In genomic region chr13:57637080-57637572, GRCm38 (mm10) we compare ENCODE assay signal across 16 mouse cellular contexts.
DNase-seq lines count a peak whose midpoint lies in the region; ATAC-seq and TF ChIP-seq lines count a peak whose summit lies in the region.
"Had no signal": no experiment of that assay in that cellular context is flagged by ENCODE, and none has a peak within 500 bp of the region (broad histone marks: within the 10 kb centered on the region; RNA-seq: fewer than 3 reads in every experiment).

No protein-coding gene starts in this region.

- no peak overlapping the region for H3K4me3 ChIP-seq in midbrain, embryonic 13.5 days (replicated peaks)
- no peak overlapping the region for H3K4me3 ChIP-seq in midbrain, embryonic 16.5 days (ENCODE audit: low read depth, low read length)
- H3K4me3 ChIP-seq in lung, adult 2 months (replicated peaks; ENCODE audit: extremely low read depth, low read depth, low read length), result no peak overlapping the region
- H3K4me3 ChIP-seq: liver, embryonic 12.5 days; stomach, embryonic 15.5 days had no signal

- peaks cover 27% of the 10 kb centered on the region for H3K4me1 ChIP-seq in midbrain, embryonic 13.5 days (replicated peaks)
- H3K4me1 ChIP-seq in midbrain, embryonic 16.5 days (ENCODE audit: control insufficient read depth, insufficient read depth, low read length), result peaks cover 3% of the 10 kb centered on the region; the same call in 1 of the 2 replicates
- no peaks in the 10 kb centered on the region for H3K4me1 ChIP-seq in lung, adult 2 months (ENCODE audit: control insufficient read depth, insufficient read depth, low read length)
- H3K4me1 ChIP-seq: stomach, embryonic 15.5 days had no signal

- 69% methylated on average over 10 of the region's 10 CpGs for WGBS in midbrain, embryonic 13.5 days
- WGBS in midbrain, embryonic 16.5 days, result 56% methylated on average over 10 of the region's 10 CpGs
- WGBS in lung, adult 2 months, result 82% methylated on average over 10 of the region's 10 CpGs

- 0 out of 2 replicates have a peak, but pooled peaks cover 5% of the 10 kb centered on the region for H3K9me3 ChIP-seq in midbrain, embryonic 13.5 days
- H3K9me3 ChIP-seq in midbrain, embryonic 16.5 days (replicated peaks; ENCODE audit: control insufficient read depth, low read length, poor library complexity, severe bottlenecking), result no peaks in the 10 kb centered on the region
- H3K9me3 ChIP-seq: liver, embryonic 12.5 days; stomach, embryonic 15.5 days had no signal

- DNase-seq in frontal cortex, postnatal 36 days (ENCODE audit: low spot score in 2 of 2), result peak; percentile 28 to 47
- no peak for DNase-seq in frontal cortex, postnatal 25 days (ENCODE audit: low spot score in 2 of 2)
- peak; percentile 78 for DNase-seq in cerebellum, adult 9-10 months
- DNase-seq in mesoderm, embryonic 11.5 days (ENCODE audit: low read depth, low spot score), result peak; percentile 7
- DNase-seq in B cell, adult 2 months, result no peak
- no peak for DNase-seq in lung, adult 2 months
- DNase-seq: adrenal gland, postnatal 25 days; left cerebral cortex, postnatal 4 days; thymus, postnatal 14 days had no signal

- TF ChIP-seq POLR2A in lung, adult 2 months (IDR thresholded peaks at IDR 0.05; ENCODE audit: borderline replicate concordance, extremely low read depth, low read depth, low read length), result no peak

- H3K27ac ChIP-seq in midbrain, embryonic 13.5 days, result peak overlapping the region; percentile 44
- no peak overlapping the region for H3K27ac ChIP-seq in midbrain, embryonic 16.5 days (ENCODE audit: low read length)
- H3K27ac ChIP-seq: liver, embryonic 12.5 days; stomach, embryonic 15.5 days had no signal

- no peak overlapping the region; the same call in 1 of the 2 replicates for H3K4me2 ChIP-seq in midbrain, embryonic 13.5 days (replicated peaks)
- H3K4me2 ChIP-seq in midbrain, embryonic 16.5 days (ENCODE audit: low read length), result no peak overlapping the region
- H3K4me2 ChIP-seq: liver, embryonic 12.5 days; stomach, embryonic 15.5 days had no signal

- no peak overlapping the region for H3K9ac ChIP-seq in midbrain, embryonic 13.5 days (replicated peaks)
- H3K9ac ChIP-seq in midbrain, embryonic 16.5 days (ENCODE audit: low read depth, low read length), result no peak overlapping the region
- H3K9ac ChIP-seq: liver, embryonic 12.5 days; stomach, embryonic 15.5 days had no signal

- TF ChIP-seq CTCF in lung, adult 2 months (IDR thresholded peaks at IDR 0.05; ENCODE audit: insufficient read depth, low read length), result no peak

- H3K36me3 ChIP-seq in midbrain, embryonic 13.5 days, result no peaks in the 10 kb centered on the region
- H3K36me3 ChIP-seq in midbrain, embryonic 16.5 days (ENCODE audit: control insufficient read depth, insufficient read depth, low read length), result no peaks in the 10 kb centered on the region
- H3K36me3 ChIP-seq: G1E; liver, embryonic 12.5 days; stomach, embryonic 15.5 days had no signal

- ATAC-seq in midbrain, embryonic 13.5 days, result no peak
- no peak for ATAC-seq in midbrain, embryonic 16.5 days
- ATAC-seq: inflammation-experienced regulatory T-cells, adult 6 months; liver, embryonic 12.5 days; lung, postnatal 0 days had no signal

- H3K27me3 ChIP-seq in midbrain, embryonic 13.5 days, result peaks cover 30% of the 10 kb centered on the region
- H3K27me3 ChIP-seq in midbrain, embryonic 16.5 days (ENCODE audit: control insufficient read depth, insufficient read depth, low read depth, low read length), result no peaks in the 10 kb centered on the region
- H3K27me3 ChIP-seq: stomach, embryonic 15.5 days had no signal

Comparison
In these comparisons a context has a peak if more than half of its experiments do, and no peak if none do; other contexts are left out.
1. DNase-seq: peak in frontal cortex, postnatal 36 days (2 of 2), cerebellum, adult 9-10 months (single experiment) and mesoderm, embryonic 11.5 days (single experiment); none in frontal cortex, postnatal 25 days (0 of 2), B cell, adult 2 months (0 of 2) and lung, adult 2 months (single experiment).